ENCODE assay signal across 8 mouse cellular contexts in genomic region chr4:133213268-133213590, GRCm38 (mm10). TPM values are rescaled to one million over a fixed set of nuclear protein-coding genes. Genes with fewer than 3 reads are reported as not detected.
DNase-seq lines count a peak whose midpoint lies in the region; TF ChIP-seq lines count a peak whose summit lies in the region.

No protein-coding gene starts in this region.

- intact Hi-C loops in left cerebral cortex, adult 2 months (cut with DNase I), result loop anchor here (2.0 to 5.0 kb wide), 3 partner anchors 86 to 276 kb away; partner anchors contain the start of gene Ahdc1
- intact Hi-C loops in left cerebral cortex, postnatal 4 days (cut with DNase I), result loop anchor here (10.0 kb wide), 1 partner anchor 198 kb away; the partner anchor contains the start of gene Ahdc1
- intact Hi-C loops in gastrocnemius, adult 2 months (cut with DNase I), result loop anchor here (2.0 kb wide), 1 partner anchor 202 kb away; the partner anchor contains the start of gene Ahdc1

- no peaks in the 10 kb centered on the region for H3K36me3 ChIP-seq in midbrain, embryonic 10.5 days

- peaks cover 80% of the 10 kb centered on the region for H3K27me3 ChIP-seq in midbrain, embryonic 10.5 days (ENCODE audit: low read depth, poor library complexity, severe bottlenecking)

- peak overlapping the region; percentile 83 for H3K4me3 ChIP-seq in left cerebral cortex, adult 2 months
- H3K4me3 ChIP-seq in midbrain, embryonic 10.5 days, result peak overlapping the region; percentile 75
- H3K4me3 ChIP-seq in gastrocnemius, adult 2 months, result no peak overlapping the region; the same call in 1 of the 2 replicates

- 0% methylated on average over 9 of the region's 9 CpGs for WGBS in midbrain, embryonic 10.5 days

- peak overlapping the region; percentile 73 for H3K27ac ChIP-seq in left cerebral cortex, adult 2 months
- no peak overlapping the region for H3K27ac ChIP-seq in midbrain, embryonic 10.5 days (replicated peaks)
- H3K27ac ChIP-seq in gastrocnemius, adult 2 months, result no peak overlapping the region

- no peaks in the 10 kb centered on the region for H3K9me3 ChIP-seq in midbrain, embryonic 10.5 days (replicated peaks)

- no peak; the same call in 1 of the 2 replicates for TF ChIP-seq CTCF in left cerebral cortex, adult 2 months (IDR thresholded peaks at IDR 0.05)
- TF ChIP-seq CTCF in gastrocnemius, adult 2 months (IDR thresholded peaks at IDR 0.05), result no peak

- H3K4me1 ChIP-seq in midbrain, embryonic 10.5 days, result peaks cover 39% of the 10 kb centered on the region

- no peak for DNase-seq in left cerebral cortex, adult 2 months (ENCODE audit: extremely low spot score in 1 of 2, low spot score in 2 of 2)
- DNase-seq in left cerebral cortex, postnatal 4 days, result no peak
- DNase-seq in cerebellum, postnatal 36 days, result peak; percentile 32 to 48
- peak; percentile 26 for DNase-seq in kidney, adult 18-20 months
- DNase-seq in midbrain, embryonic 10.5 days (ENCODE audit: low spot score), result no peak
- no peak for DNase-seq in gastrocnemius, adult 2 months
- no peak for DNase-seq in spleen, postnatal 10 days (ENCODE audit: low spot score in 2 of 2)
- DNase-seq in urinary bladder, adult 18-20 months (ENCODE audit: low spot score in 2 of 2), result no peak

RNA-seq across cellular contexts. Expression of gene Gpr3, which starts 0.9 kb away (rescaled TPM):
- total RNA-seq in left cerebral cortex, adult 2 months (2021), result 10 to 100 TPM; 12.5 to 15.6 TPM
- 1 to 10 TPM; 2.0 to 2.1 TPM for total RNA-seq in left cerebral cortex, postnatal 4 days (2021)
- 0.17 and 0.35 TPM in 2 replicates for polyA plus RNA-seq in midbrain, embryonic 10.5 days (2016; fragmentation: Nextera tagmentation; extraction: Ambion mirVana)
- total RNA-seq in gastrocnemius, adult 2 months (2021), result not detected

RNA-seq across cellular contexts. Expression of gene Cd164l2, which starts 1.3 kb away (rescaled TPM):
- 1 to 10 TPM; 7.3 to 7.7 TPM for total RNA-seq in left cerebral cortex, adult 2 months (2021)
- 1 to 10 TPM in 1 of 2 experiments, under 1 TPM in 1; 0.72 to 1.8 TPM for total RNA-seq in left cerebral cortex, postnatal 4 days (2021)
- polyA plus RNA-seq in midbrain, embryonic 10.5 days (2016; fragmentation: Nextera tagmentation; extraction: Ambion mirVana), result 0.99 and 1.7 TPM in 2 replicates
- under 1 TPM in 1 of 2 experiments, not detected in 1; 0.26 TPM for total RNA-seq in gastrocnemius, adult 2 months (2021)

RNA-seq across cellular contexts. Expression of gene Map3k6, which starts 27.4 kb away (rescaled TPM):
- 10 to 100 TPM in 1 of 2 experiments, 1 to 10 TPM in 1; 5.3 to 10.6 TPM for total RNA-seq in left cerebral cortex, adult 2 months (2021)
- total RNA-seq in left cerebral cortex, postnatal 4 days (2021), result 1 to 10 TPM; 3.0 to 3.3 TPM
- polyA plus RNA-seq in midbrain, embryonic 10.5 days (2016; fragmentation: Nextera tagmentation; extraction: Ambion mirVana), result 2.6 and 3.0 TPM in 2 replicates
- total RNA-seq in gastrocnemius, adult 2 months (2021), result 10 to 100 TPM; 10.5 to 15.0 TPM

RNA-seq across cellular contexts. Expression of gene Sytl1, which starts 49.7 kb away (rescaled TPM):
- total RNA-seq in left cerebral cortex, adult 2 months (2021), result 1 to 10 TPM; 3.0 TPM
- under 1 TPM; 0.42 to 0.44 TPM for total RNA-seq in left cerebral cortex, postnatal 4 days (2021)
- polyA plus RNA-seq in midbrain, embryonic 10.5 days (2016; fragmentation: Nextera tagmentation; extraction: Ambion mirVana), result 1.3 and 1.5 TPM in 2 replicates
- total RNA-seq in gastrocnemius, adult 2 months (2021), result not detected

Comparison
In these comparisons a context has a peak if more than half of its experiments do, and no peak if none do; other contexts are left out.
1. RNA of gene Gpr3, which starts 0.9 kb away (total RNA-seq): 12.5 to 15.6 TPM in left cerebral cortex, adult 2 months; 2.0 to 2.1 TPM in left cerebral cortex, postnatal 4 days and not detected in gastrocnemius, adult 2 months; every median in the first group is over 4 times any median in the second.
2. DNase-seq: peak in cerebellum, postnatal 36 days (2 of 2) and kidney, adult 18-20 months (single experiment); none in left cerebral cortex, adult 2 months (0 of 2), left cerebral cortex, postnatal 4 days (single experiment), midbrain, embryonic 10.5 days (single experiment), gastrocnemius, adult 2 months (single experiment), spleen, postnatal 10 days (0 of 2) and urinary bladder, adult 18-20 months (0 of 2).